Mouse (Mus musculus) kidney, adult 2 months (tissue): ENCODE measurements around the gene Myom1. TPM values are rescaled to one million over a fixed set of nuclear protein-coding genes. Genes with fewer than 3 reads are reported as not detected.
A peak's percentile ranks its signal among the peaks of the same experiment; 100 is the strongest.

ENCODE experiments used
- DNase-seq: peaks from one replicate; pipeline ENCODE4 v3.0.0; 2021
- H3K27ac ChIP-seq: fragments of 200-500 bp; 2 replicates; pipeline ENCODE4 v1.5.1; 2012; ENCODE audit warnings: low read depth, low read length, control low read depth, inconsistent platforms; ENCODE audit not compliant: insufficient read depth
- H3K27me3 ChIP-seq: fragments of 200-500 bp; replicated peaks from 2 replicates; pipeline ENCODE4 v1.6.1; 2012; ENCODE audit warnings: mild to moderate bottlenecking, moderate library complexity, low read length, inconsistent platforms; ENCODE audit not compliant: control insufficient read depth, insufficient read depth
- H3K36me3 ChIP-seq: fragments of 200-500 bp; 2 replicates; pipeline ENCODE4 v1.6.1; 2012; ENCODE audit warnings: mild to moderate bottlenecking, moderate library complexity, low read length, inconsistent platforms; ENCODE audit not compliant: control insufficient read depth, insufficient read depth
- H3K4me1 ChIP-seq: fragments of 200-500 bp; 2 replicates; pipeline ENCODE4 v1.6.1; 2011; ENCODE audit warnings: low read length; ENCODE audit not compliant: control insufficient read depth, insufficient read depth
- H3K4me3 ChIP-seq: fragments of 200-500 bp; 2 replicates; pipeline ENCODE4 v1.5.1; 2011; ENCODE audit warnings: mild to moderate bottlenecking, low read depth, low read length, control low read depth; ENCODE audit not compliant: insufficient read depth
- CTCF ChIP-seq: fragments of 200-500 bp; conservative IDR thresholded peaks from 2 replicates; pipeline ENCODE4 v1.5.1; 2011; ENCODE audit warnings: low read depth, mild to moderate bottlenecking, control low read depth, low read length, moderate library complexity, mixed read lengths; ENCODE audit not compliant: insufficient read depth, insufficient read length
- POLR2A ChIP-seq: fragments of 200-500 bp; IDR thresholded peaks from one replicate; pipeline ENCODE4 v1.6.1; 2011; ENCODE audit warnings: low read depth, low read length, control low read depth
- WGBS: fragments of 180-500 bp; shearing (Covaris S2); methylation state at CpG from one replicate; pipeline ENCODE4 v1.1.7; 2018; 5-methylcytosine and 5-hydroxymethylcytosine counted together
- polyA plus RNA-seq: library from polyadenylated mRNA; depleted of rRNA; stranded (reverse); fragments of >200 nt; gene quantifications from 2 replicates; pipeline ENCODE4 v1.2.3, GENCODE M21; 2012

Myom1 gene
- polyA plus RNA-seq, 1 experiment = 4.3 TPM

DNA sequence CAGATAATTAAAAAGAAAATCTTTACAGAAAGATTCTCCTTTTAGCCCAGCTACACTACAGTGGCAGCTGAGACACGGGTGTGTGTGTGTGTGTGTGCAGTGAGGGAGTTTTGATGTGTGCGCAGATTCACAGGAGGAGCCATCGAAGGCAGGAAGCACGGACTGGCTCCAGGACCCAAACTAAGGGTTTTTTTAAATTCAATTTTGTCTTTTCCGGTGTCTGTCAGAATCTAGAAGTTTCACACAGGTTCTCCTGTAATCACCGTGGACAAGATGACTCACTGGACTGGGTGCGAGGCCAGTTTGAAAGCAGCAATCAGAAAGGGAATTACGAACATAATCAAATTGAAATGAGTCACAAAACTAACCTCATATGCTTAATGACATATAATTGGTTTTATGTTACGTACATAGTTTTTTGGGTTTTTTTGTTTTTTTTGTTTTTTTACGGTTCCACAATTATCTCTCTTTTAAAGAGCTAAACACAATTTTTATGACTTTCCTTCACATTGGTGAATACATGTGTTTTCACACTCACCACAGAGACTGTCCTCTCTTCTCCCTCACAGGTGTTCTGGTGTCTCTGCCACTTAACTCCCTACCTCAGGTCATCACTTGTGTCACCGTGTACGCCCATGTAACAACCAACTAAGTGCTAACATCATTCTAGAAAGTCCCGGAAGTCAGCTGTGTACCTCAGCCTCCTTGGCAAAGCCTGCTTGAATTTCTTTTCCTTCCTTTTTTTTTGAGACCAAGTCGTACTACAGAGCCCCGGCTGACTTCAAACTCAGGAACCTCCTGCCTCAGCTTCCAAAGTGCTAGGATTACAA, 15.4 kb upstream of the Myom1 start:
- no peak overlapping the region for H3K4me3 ChIP-seq
- peaks cover 32% of the 10 kb centered on the region for H3K4me1 ChIP-seq
- no peak for DNase-seq
- no peaks in the 10 kb centered on the region; the same call in 1 of the 2 replicates for H3K36me3 ChIP-seq
- no peak overlapping the region for H3K27ac ChIP-seq
- TF ChIP-seq POLR2A (no peak), CTCF (no peak)
- no peaks in the 10 kb centered on the region for H3K27me3 ChIP-seq
- WGBS = 60% methylated on average over 15 of the region's 15 CpGs

DNA sequence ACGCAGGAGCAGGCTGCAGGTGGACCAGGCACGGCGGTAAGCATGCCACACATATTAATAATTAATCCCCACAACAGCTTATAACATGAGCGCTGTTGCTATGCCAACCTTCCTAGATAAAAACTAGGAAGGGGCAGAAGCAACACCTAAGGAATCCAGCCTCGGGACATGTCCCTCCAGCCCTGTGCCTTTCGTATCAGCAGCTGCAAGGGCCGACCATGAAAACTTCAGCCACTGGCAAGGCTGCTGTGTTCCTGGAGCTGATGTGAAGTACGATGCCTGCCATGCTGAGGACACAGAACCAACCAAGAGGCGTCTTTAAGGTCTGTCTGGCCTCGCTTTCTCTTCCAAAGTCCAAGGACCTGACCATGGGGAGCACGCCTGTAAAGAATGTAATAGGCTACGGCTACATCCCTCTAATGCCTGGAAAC, 14.1 kb upstream of the Myom1 start:
- Histone ChIP-seq H3K27ac (0 out of 2 replicates have a peak overlapping the region, but pooled peaks have one; percentile 10), H3K4me3 (peak overlapping the region; percentile 98), H3K4me1 (peaks cover 32% of the 10 kb centered on the region), H3K36me3 (no peaks in the 10 kb centered on the region; the same call in 1 of the 2 replicates), H3K27me3 (no peaks in the 10 kb centered on the region)
- peak; percentile 65 for DNase-seq
- WGBS = 32% methylated on average over 12 of the region's 12 CpGs
- TF ChIP-seq POLR2A (no peak), CTCF (no peak)

DNA sequence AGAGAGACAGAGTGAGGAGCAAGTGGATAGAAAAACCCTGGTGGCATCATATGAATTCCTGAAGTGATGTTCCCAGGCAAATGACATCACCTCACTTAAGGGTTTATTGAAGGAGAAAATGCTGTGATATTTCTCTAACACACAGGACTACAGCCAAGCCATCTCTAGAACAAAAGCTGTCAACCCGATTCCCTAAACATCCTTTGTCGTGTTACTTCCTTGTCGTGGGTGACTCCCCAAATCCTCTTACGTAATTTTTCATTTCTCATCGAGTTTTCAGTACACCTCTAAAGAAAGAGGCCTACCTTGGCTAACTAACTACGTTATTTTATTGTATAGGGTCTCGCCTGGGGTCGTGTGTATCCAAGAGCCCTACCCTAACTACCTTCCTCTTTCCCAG, 13.0 kb upstream of the Myom1 start:
- no peak for TF ChIP-seq POLR2A
- no peak for TF ChIP-seq CTCF
- Histone ChIP-seq H3K4me1 (peaks cover 32% of the 10 kb centered on the region), H3K27ac (peak overlapping the region; percentile 99), H3K27me3 (no peaks in the 10 kb centered on the region), H3K4me3 (peak overlapping the region; percentile 98), H3K36me3 (peaks cover 3% of the 10 kb centered on the region; the same call in 1 of the 2 replicates)
- no peak for DNase-seq
- 9% methylated on average over 8 of the region's 8 CpGs for WGBS

DNA sequence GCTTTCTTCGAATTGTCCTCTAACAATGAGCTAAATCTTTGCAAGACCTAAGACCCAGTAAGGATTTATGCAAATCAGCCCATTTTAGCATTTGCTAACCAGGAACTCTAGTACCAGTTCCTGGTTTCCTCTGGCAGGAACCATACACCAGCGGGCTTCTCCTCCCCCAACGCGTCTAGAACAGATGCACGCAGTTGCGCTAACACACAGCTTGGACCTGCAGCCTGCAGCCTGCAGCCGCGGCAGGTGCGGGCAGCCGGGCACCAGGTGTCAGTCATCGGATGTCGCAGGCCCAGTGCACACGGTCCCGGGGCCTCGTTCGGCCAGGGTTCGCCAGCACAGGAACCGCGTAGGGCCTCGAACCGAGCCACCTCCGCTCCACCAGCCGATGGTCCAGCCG, 12.4 kb upstream of the Myom1 start:
- Histone ChIP-seq H3K27me3 (no peaks in the 10 kb centered on the region), H3K27ac (peak overlapping the region; percentile 99), H3K36me3 (peaks cover 3% of the 10 kb centered on the region; the same call in 1 of the 2 replicates), H3K4me1 (peaks cover 32% of the 10 kb centered on the region), H3K4me3 (peak overlapping the region; percentile 98)
- WGBS = 1% methylated on average over 24 of the region's 24 CpGs
- TF ChIP-seq POLR2A (no peak), CTCF (no peak)
- no peak for DNase-seq

DNA sequence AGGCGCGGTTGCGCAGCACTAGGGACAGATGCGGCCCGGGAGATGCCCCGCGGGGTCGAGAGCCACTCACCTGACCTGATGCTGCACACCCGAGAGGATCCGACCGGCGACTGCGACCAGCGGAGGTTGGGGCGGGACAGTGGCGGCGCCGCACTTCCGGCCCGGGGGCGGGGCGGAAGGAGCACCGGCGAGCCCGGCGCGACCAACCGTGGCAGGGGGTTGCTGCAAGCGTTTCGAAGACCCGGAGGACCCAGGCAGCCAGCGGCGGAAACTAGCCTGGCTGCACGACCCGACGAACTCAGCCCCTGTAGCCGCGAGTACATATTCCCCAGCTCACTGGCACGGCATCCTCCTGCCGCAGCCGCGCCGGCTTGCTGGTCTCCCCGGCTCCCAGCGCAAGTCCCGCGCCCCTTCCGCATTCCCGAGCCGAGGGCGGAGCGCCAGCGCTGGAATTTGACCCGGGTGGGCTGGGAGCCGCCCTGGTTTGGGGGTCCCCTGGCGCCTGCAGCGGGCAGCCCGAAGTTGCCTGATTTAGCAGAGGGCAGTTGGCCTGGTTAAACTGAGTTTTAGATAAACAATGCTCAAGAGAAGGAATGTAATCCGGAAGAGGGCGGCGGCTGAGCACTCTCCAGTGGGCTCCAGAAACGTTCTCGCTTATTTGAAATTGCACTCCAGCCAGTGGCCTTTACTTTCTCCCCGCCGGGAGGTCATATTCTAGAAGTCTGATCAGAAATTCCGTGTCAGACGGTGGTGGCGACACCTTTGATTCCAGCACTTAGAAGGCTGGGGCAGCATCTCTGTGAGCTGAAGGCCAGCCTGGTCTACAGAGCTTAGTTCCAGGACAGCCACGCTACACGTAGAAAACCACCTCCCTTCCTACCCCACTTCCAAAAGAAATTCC, 11.8 kb upstream of the Myom1 start:
- H3K27ac ChIP-seq = peak overlapping the region; percentile 99
- H3K4me1 ChIP-seq = peaks cover 29% of the 10 kb centered on the region
- no peaks in the 10 kb centered on the region for H3K27me3 ChIP-seq
- peak overlapping the region; percentile 98 for H3K4me3 ChIP-seq
- DNase-seq = peak; percentile 92
- TF ChIP-seq POLR2A = peak; percentile 90
- TF ChIP-seq CTCF = no peak
- H3K36me3 ChIP-seq = peaks cover 4% of the 10 kb centered on the region; the same call in 1 of the 2 replicates
- WGBS = 1% methylated on average over 70 of the region's 70 CpGs

DNA sequence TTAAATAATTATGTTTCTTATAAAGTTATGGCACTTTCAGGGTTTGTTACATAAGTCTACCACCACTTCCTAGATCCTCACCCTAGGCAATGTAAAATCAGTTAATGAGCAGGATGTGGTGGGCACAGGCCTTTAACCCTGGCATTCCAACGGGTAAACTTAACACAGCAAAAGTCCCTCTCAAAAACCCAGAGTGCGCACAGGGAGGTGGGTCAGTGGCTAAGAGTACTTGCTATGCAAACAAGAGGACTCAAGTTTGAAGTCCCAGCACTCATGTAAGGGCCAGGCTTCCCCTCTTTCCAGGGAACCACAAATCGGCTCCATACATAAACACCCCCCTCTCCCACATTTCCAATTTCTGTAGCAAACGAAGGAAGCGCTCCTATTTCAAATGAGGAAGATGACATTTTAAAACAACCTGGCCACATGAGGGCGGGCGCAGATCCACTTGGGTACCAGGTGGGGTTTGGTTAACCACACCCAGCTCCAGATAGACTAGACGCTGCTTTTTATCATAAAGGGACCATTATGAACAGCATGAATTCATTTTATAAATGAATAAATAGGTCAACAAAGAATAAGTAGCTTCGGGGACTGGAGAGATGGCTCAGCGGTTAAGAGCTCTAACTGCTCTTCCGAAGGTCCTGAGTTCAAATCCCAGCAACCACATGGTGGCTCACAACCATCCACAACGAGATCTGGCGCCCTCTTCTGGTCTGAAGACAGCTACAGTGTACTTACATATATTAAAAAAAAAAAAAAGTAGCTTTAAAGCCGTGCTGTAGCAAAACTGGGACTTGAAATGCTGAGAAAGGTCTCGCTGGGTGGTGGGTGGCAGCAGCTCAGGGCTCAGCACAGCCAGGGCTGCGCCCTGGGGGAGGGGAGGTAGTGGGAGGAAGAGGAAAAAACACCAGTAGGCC, 10.5 kb upstream of the Myom1 start:
- WGBS = 82% methylated on average over 16 of the region's 16 CpGs
- Histone ChIP-seq H3K36me3 (peaks cover 5% of the 10 kb centered on the region; the same call in 1 of the 2 replicates), H3K4me1 (peaks cover 25% of the 10 kb centered on the region), H3K27me3 (no peaks in the 10 kb centered on the region), H3K4me3 (no peak overlapping the region), H3K27ac (peak overlapping the region; percentile 99)
- 0 out of 2 replicates have a peak, but pooled peaks have one; percentile 4 for TF ChIP-seq CTCF
- TF ChIP-seq POLR2A = no peak
- no peak for DNase-seq
